Mouse (Mus musculus): ENCODE measurements around the gene Cog8. TPM values are rescaled to one million over a fixed set of nuclear protein-coding genes. Genes with fewer than 3 reads are reported as not detected.
"Not testable (repeated sequence)": the region's sequence is repeated elsewhere in the genome, so short reads cannot be mapped to it uniquely, and the experiment has no call there.

The Cog8 gene
- polyA plus RNA-seq, 1 experiment from 2014 or later = 40.9 TPM

GRCm38 (mm10) chr8:107033609-107034008 lies 22.9 kb downstream of the Cog8 start:
- WGBS = 84% methylated on average over 2 of the region's 2 CpGs
- H3K4me3 ChIP-seq; H3K4me2 ChIP-seq; H3K27ac ChIP-seq; H3K9ac ChIP-seq; H3K9me3 ChIP-seq; H3K27me3 ChIP-seq; ATAC-seq (ENCODE audit: low FRiP score): not testable (repeated sequence)
- Histone ChIP-seq H3K36me3 (peaks cover 26% of the 10 kb centered on the region), H3K4me1 (replicated peaks) (peaks cover 24% of the 10 kb centered on the region)

- peak overlapping the region; percentile 89 for H3K4me3 ChIP-seq
- 0 out of 2 replicates have a peak, but pooled peaks have one; percentile 53 for ATAC-seq (ENCODE audit: low FRiP score)
- peak overlapping the region; percentile 90 for H3K27ac ChIP-seq
- H3K9me3 ChIP-seq = no peaks in the 10 kb centered on the region
- H3K4me1 ChIP-seq (replicated peaks) = peaks cover 24% of the 10 kb centered on the region
- peaks cover 16% of the 10 kb centered on the region for H3K36me3 ChIP-seq
- 0 out of 2 replicates have a peak, but pooled peaks cover 2% of the 10 kb centered on the region for H3K27me3 ChIP-seq
- under 1% methylated on average over 40 of the region's 40 CpGs for whole genome bisulfite sequencing
- H3K4me2 ChIP-seq = peak overlapping the region; percentile 76
- peak overlapping the region; percentile 98 for H3K9ac ChIP-seq
Measured at GRCm38 (mm10) chr8:107031577-107032090, 24.9 kb downstream of the Cog8 start.

- peak; percentile 95 for ATAC-seq (ENCODE audit: low FRiP score)
- H3K9me3 ChIP-seq = no peaks in the 10 kb centered on the region
- peak within 1 kb of the TSS; percentile 98 for H3K9ac ChIP-seq
- 5% methylated on average over 55 of the region's 66 CpGs for WGBS
- peak within 1 kb of the TSS; percentile 90 for H3K27ac ChIP-seq
- H3K4me2 ChIP-seq = peak within 1 kb of the TSS; percentile 76
- H3K4me1 ChIP-seq (replicated peaks) = peaks cover 24% of the 10 kb centered on the region
- H3K4me3 ChIP-seq = peak within 1 kb of the TSS; percentile 89
- peaks cover 9% of the 10 kb centered on the region; the same call in 1 of the 2 replicates for H3K36me3 ChIP-seq
- 0 out of 2 replicates have a peak, but pooled peaks cover 2% of the 10 kb centered on the region for H3K27me3 ChIP-seq
Measured at GRCm38 (mm10) chr8:107030650-107031576, 25.6 kb downstream of the Cog8 start, which contains the start of gene Vps4a. Vps4a (plus strand) TSS chr8:107031222.

- 0 out of 2 replicates have a peak, but pooled peaks cover 2% of the 10 kb centered on the region for H3K27me3 ChIP-seq
- ATAC-seq (ENCODE audit: low FRiP score) = no peak
- H3K4me2 ChIP-seq = no peak overlapping the region
- no peaks in the 10 kb centered on the region for H3K9me3 ChIP-seq
- 0 out of 2 replicates have a peak, but pooled peaks cover 2% of the 10 kb centered on the region for H3K36me3 ChIP-seq
- H3K4me3 ChIP-seq = no peak overlapping the region
- no peak overlapping the region; the same call in 1 of the 2 replicates for H3K9ac ChIP-seq
- WGBS = 72% methylated on average over 5 of the region's 5 CpGs
- H3K27ac ChIP-seq = no peak overlapping the region
- peaks cover 24% of the 10 kb centered on the region for H3K4me1 ChIP-seq (replicated peaks)
Measured at GRCm38 (mm10) chr8:107030058-107030457, 26.4 kb downstream of the Cog8 start.

GRCm38 (mm10) chr8:107029310-107029709 lies 27.2 kb downstream of the Cog8 start:
- Histone ChIP-seq H3K9me3 (no peaks in the 10 kb centered on the region), H3K27ac (no peak overlapping the region), H3K4me3 (no peak overlapping the region), H3K4me1 (replicated peaks) (peaks cover 21% of the 10 kb centered on the region), H3K4me2 (no peak overlapping the region), H3K36me3 (0 out of 2 replicates have a peak, but pooled peaks cover under 1% of the 10 kb centered on the region), H3K9ac (no peak overlapping the region; the same call in 1 of the 2 replicates), H3K27me3 (0 out of 2 replicates have a peak, but pooled peaks cover 2% of the 10 kb centered on the region)
- no peak for ATAC-seq (ENCODE audit: low FRiP score)
- 86% methylated on average over 3 of the region's 3 CpGs for WGBS

GRCm38 (mm10) chr8:107023479-107023878 lies 33.0 kb downstream of the Cog8 start:
- H3K4me3 ChIP-seq = no peak overlapping the region
- 92% methylated on average over 8 of the region's 8 CpGs for WGBS
- no peak overlapping the region for H3K4me2 ChIP-seq

GRCm38 (mm10) chr8:107014915-107015314 lies 41.6 kb downstream of the Cog8 start:
- H3K4me1 ChIP-seq (replicated peaks) = no peaks in the 10 kb centered on the region
- no peak overlapping the region for H3K4me2 ChIP-seq
- ATAC-seq (ENCODE audit: low FRiP score) = no peak

More at GRCm38 (mm10) chr8:107023479-107023878, 33.0 kb downstream of the Cog8 start:
- no peak for ATAC-seq (ENCODE audit: low FRiP score)
- no peaks in the 10 kb centered on the region for H3K36me3 ChIP-seq
- no peak overlapping the region for H3K9ac ChIP-seq
- no peaks in the 10 kb centered on the region for H3K4me1 ChIP-seq (replicated peaks)
- H3K27me3 ChIP-seq = 0 out of 2 replicates have a peak, but pooled peaks cover 2% of the 10 kb centered on the region
- H3K9me3 ChIP-seq = no peaks in the 10 kb centered on the region
- H3K27ac ChIP-seq = no peak overlapping the region

GRCm38 (mm10) chr8:107012666-107013065 lies 43.8 kb downstream of the Cog8 start:
- no peaks in the 10 kb centered on the region for H3K4me1 ChIP-seq (replicated peaks)
- 84% methylated on average over 2 of the region's 2 CpGs for WGBS
- ATAC-seq (ENCODE audit: low FRiP score) = no peak
- peaks cover 32% of the 10 kb centered on the region for H3K36me3 ChIP-seq
- H3K4me3 ChIP-seq = no peak overlapping the region
- no peaks in the 10 kb centered on the region for H3K27me3 ChIP-seq
- H3K4me2 ChIP-seq = no peak overlapping the region
- H3K9ac ChIP-seq = no peak overlapping the region
- H3K27ac ChIP-seq = no peak overlapping the region
- no peaks in the 10 kb centered on the region for H3K9me3 ChIP-seq

More at GRCm38 (mm10) chr8:107014915-107015314, 41.6 kb downstream of the Cog8 start:
- peaks cover 29% of the 10 kb centered on the region for H3K36me3 ChIP-seq
- 93% methylated on average over 1 of the region's 1 CpGs for WGBS
- no peaks in the 10 kb centered on the region for H3K27me3 ChIP-seq
- H3K9me3 ChIP-seq = no peaks in the 10 kb centered on the region
- no peak overlapping the region for H3K9ac ChIP-seq
- no peak overlapping the region for H3K4me3 ChIP-seq
- no peak overlapping the region for H3K27ac ChIP-seq

- Histone ChIP-seq H3K4me1 (replicated peaks) (no peaks in the 10 kb centered on the region), H3K27me3 (no peaks in the 10 kb centered on the region), H3K4me2 (no peak overlapping the region), H3K9ac (no peak overlapping the region), H3K4me3 (no peak overlapping the region), H3K27ac (no peak overlapping the region), H3K36me3 (peaks cover 36% of the 10 kb centered on the region), H3K9me3 (no peaks in the 10 kb centered on the region)
- ATAC-seq (ENCODE audit: low FRiP score) = no peak
- WGBS = 93% methylated on average over 3 of the region's 3 CpGs
Measured at GRCm38 (mm10) chr8:107007795-107008194, 48.7 kb downstream of the Cog8 start.

- no peak overlapping the region for H3K27ac ChIP-seq
- peak; percentile 68; the same call in 1 of the 2 replicates for ATAC-seq (ENCODE audit: low FRiP score)
- H3K27me3 ChIP-seq = no peaks in the 10 kb centered on the region
- 42% methylated on average over 5 of the region's 5 CpGs for WGBS
- no peak overlapping the region for H3K4me3 ChIP-seq
- H3K4me2 ChIP-seq = no peak overlapping the region
- H3K9ac ChIP-seq = no peak overlapping the region
- no peaks in the 10 kb centered on the region for H3K4me1 ChIP-seq (replicated peaks)
- H3K9me3 ChIP-seq = no peaks in the 10 kb centered on the region
- peaks cover 8% of the 10 kb centered on the region; the same call in 1 of the 2 replicates for H3K36me3 ChIP-seq
Measured at GRCm38 (mm10) chr8:107002532-107002931, 54.0 kb downstream of the Cog8 start.

GRCm38 (mm10) chr8:106999068-106999467 lies 57.4 kb downstream of the Cog8 start:
- H3K4me1 ChIP-seq (replicated peaks) = no peaks in the 10 kb centered on the region
- peaks cover 13% of the 10 kb centered on the region; the same call in 1 of the 2 replicates for H3K36me3 ChIP-seq
- no peak overlapping the region for H3K4me3 ChIP-seq
- H3K9me3 ChIP-seq = no peaks in the 10 kb centered on the region
- no peaks in the 10 kb centered on the region for H3K27me3 ChIP-seq
- WGBS = 86% methylated on average over 1 of the region's 1 CpGs
- ATAC-seq (ENCODE audit: low FRiP score) = no peak
- H3K4me2 ChIP-seq = no peak overlapping the region
- H3K27ac ChIP-seq = no peak overlapping the region
- H3K9ac ChIP-seq = no peak overlapping the region

GRCm38 (mm10) chr8:106997416-106997815 lies 59.1 kb downstream of the Cog8 start:
- Histone ChIP-seq H3K4me1 (replicated peaks) (no peaks in the 10 kb centered on the region), H3K4me2 (no peak overlapping the region), H3K27ac (no peak overlapping the region), H3K9ac (no peak overlapping the region), H3K27me3 (no peaks in the 10 kb centered on the region), H3K4me3 (no peak overlapping the region), H3K9me3 (no peaks in the 10 kb centered on the region), H3K36me3 (peaks cover 16% of the 10 kb centered on the region)
- ATAC-seq (ENCODE audit: low FRiP score) = no peak
- 89% methylated on average over 4 of the region's 4 CpGs for WGBS

All from hindbrain, embryonic 13.5 days (tissue).